ENCODE assay signal across 12 mouse cellular contexts in the genomic region with DNA sequence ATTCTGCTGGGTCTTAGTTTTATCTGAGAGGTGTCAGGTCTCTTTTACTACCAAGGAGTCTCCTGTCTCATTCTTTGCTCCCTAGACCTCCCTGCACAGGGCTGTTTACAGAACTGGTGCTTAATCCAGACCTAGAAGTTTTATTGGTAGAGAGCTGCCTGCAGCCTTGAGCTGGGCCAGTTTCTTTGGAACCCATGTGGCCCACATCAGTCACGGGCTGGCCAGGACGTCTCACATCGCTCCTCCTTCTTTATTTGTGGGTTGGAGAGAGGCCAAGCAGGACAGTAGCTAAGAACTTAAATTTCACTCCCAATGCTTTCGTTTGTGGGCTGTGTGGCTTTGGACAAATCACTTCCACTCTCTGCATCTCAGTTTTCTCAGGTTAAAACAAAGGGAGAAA. TPM values are rescaled to one million over a fixed set of nuclear protein-coding genes. Genes with fewer than 3 reads are reported as not detected.
DNase-seq lines count a peak whose midpoint lies in the region; ATAC-seq and TF ChIP-seq lines count a peak whose summit lies in the region.
"Had no signal": no experiment of that assay in that cellular context is flagged by ENCODE, and none has a peak within 500 bp of the region (broad histone marks: within the 10 kb centered on the region; RNA-seq: fewer than 3 reads in every experiment).

No protein-coding gene starts in this region.

- WGBS in lung, embryonic 15.5 days, result 19% methylated on average over 4 of the region's 4 CpGs
- 18% methylated on average over 4 of the region's 4 CpGs for WGBS in stomach, embryonic 15.5 days
- WGBS in thymus, adult 2 months, result 24% methylated on average over 4 of the region's 4 CpGs

- H3K9ac ChIP-seq in lung, embryonic 15.5 days, result no peak overlapping the region
- no peak overlapping the region for H3K9ac ChIP-seq in stomach, embryonic 15.5 days
- H3K9ac ChIP-seq: hindbrain, embryonic 14.5 days; liver, embryonic 15.5 days had no signal

- TF ChIP-seq POLR2A in thymus, adult 2 months (IDR thresholded peaks at IDR 0.05; ENCODE audit: control insufficient read depth, extremely low read depth, insufficient read depth, low read length, poor library complexity), result no peak

- no peak overlapping the region for H3K4me2 ChIP-seq in lung, embryonic 15.5 days
- H3K4me2 ChIP-seq in stomach, embryonic 15.5 days, result no peak overlapping the region
- H3K4me2 ChIP-seq: hindbrain, embryonic 14.5 days; liver, embryonic 15.5 days had no signal

- no peak overlapping the region for H3K4me3 ChIP-seq in lung, embryonic 15.5 days
- H3K4me3 ChIP-seq in stomach, embryonic 15.5 days (replicated peaks), result no peak overlapping the region
- H3K4me3 ChIP-seq in thymus, adult 2 months (ENCODE audit: control insufficient read depth, insufficient read depth, low read length), result no peak overlapping the region
- H3K4me3 ChIP-seq: liver, embryonic 15.5 days had no signal

- no peaks in the 10 kb centered on the region for H3K36me3 ChIP-seq in lung, embryonic 15.5 days
- H3K36me3 ChIP-seq in stomach, embryonic 15.5 days, result no peaks in the 10 kb centered on the region
- H3K36me3 ChIP-seq in thymus, adult 2 months (ENCODE audit: control insufficient read depth, insufficient read depth, low read length), result no peaks in the 10 kb centered on the region
- H3K36me3 ChIP-seq: liver, embryonic 15.5 days had no signal

- peaks cover 35% of the 10 kb centered on the region for H3K4me1 ChIP-seq in lung, embryonic 15.5 days
- 0 out of 2 replicates have a peak, but pooled peaks cover 2% of the 10 kb centered on the region for H3K4me1 ChIP-seq in stomach, embryonic 15.5 days
- peaks cover 24% of the 10 kb centered on the region for H3K4me1 ChIP-seq in thymus, adult 2 months (replicated peaks; ENCODE audit: control insufficient read depth, insufficient read depth, low read length)
- H3K4me1 ChIP-seq: liver, embryonic 15.5 days had no signal

- intact Hi-C loops in gastrocnemius, postnatal 36 days (cut with DNase I), result no loop called here

- ATAC-seq in lung, embryonic 15.5 days (ENCODE audit: borderline replicate concordance, extremely low read depth, low FRiP score, low TSS enrichment), result no peak
- ATAC-seq in stomach, embryonic 15.5 days (ENCODE audit: insufficient read depth, low FRiP score, low read depth), result no peak
- ATAC-seq: midbrain, embryonic 16.5 days had no signal

- H3K9me3 ChIP-seq in lung, embryonic 15.5 days, result no peaks in the 10 kb centered on the region
- H3K9me3 ChIP-seq in stomach, embryonic 15.5 days, result no peaks in the 10 kb centered on the region
- H3K9me3 ChIP-seq: liver, embryonic 15.5 days had no signal

- H3K27ac ChIP-seq in lung, embryonic 15.5 days, result peak overlapping the region; percentile 55
- 0 out of 2 replicates have a peak overlapping the region, but pooled peaks have one; percentile 6 for H3K27ac ChIP-seq in stomach, embryonic 15.5 days
- no peak overlapping the region for H3K27ac ChIP-seq in thymus, adult 2 months (ENCODE audit: control insufficient read depth, insufficient read depth, low read length)
- H3K27ac ChIP-seq: hindbrain, embryonic 14.5 days; liver, embryonic 15.5 days had no signal

- H3K27me3 ChIP-seq in lung, embryonic 15.5 days, result no peaks in the 10 kb centered on the region
- no peaks in the 10 kb centered on the region for H3K27me3 ChIP-seq in stomach, embryonic 15.5 days (replicated peaks)
- no peaks in the 10 kb centered on the region for H3K27me3 ChIP-seq in thymus, adult 2 months (ENCODE audit: control insufficient read depth, insufficient read depth, low read length)

- DNase-seq in gastrocnemius, adult 18-20 months (ENCODE audit: low spot score), result peak; percentile 20
- no peak for DNase-seq in gastrocnemius, postnatal 36 days
- DNase-seq in lung, postnatal 36 days, result no peak
- peak; percentile 69 to 70 for DNase-seq in adrenal gland, postnatal 36 days
- no peak for DNase-seq in thymus, adult 2 months
- no peak for DNase-seq in spleen, postnatal 10 days (ENCODE audit: low spot score in 2 of 2)
- DNase-seq: thymus, adult 18-20 months had no signal

- TF ChIP-seq CTCF in thymus, adult 2 months (IDR thresholded peaks at IDR 0.05; ENCODE audit: borderline replicate concordance, control insufficient read depth, extremely low read depth, insufficient read depth, low read length, poor library complexity), result no peak

RNA-seq across cellular contexts. Expression of gene Epb41l1, which starts 9.6 kb away (rescaled TPM):
- 1 to 10 TPM; 4.6 to 4.8 TPM for total RNA-seq in gastrocnemius, adult 18-20 months (2021)
- 1 to 10 TPM; 4.3 to 4.9 TPM for total RNA-seq in gastrocnemius, postnatal 36 days (2021)
- polyA plus RNA-seq in lung, embryonic 15.5 days (2015; fragmentation: Nextera tagmentation; extraction: Ambion mirVana), result 1.6 and 2.8 TPM in 2 replicates
- total RNA-seq in adrenal gland, postnatal 36 days (2021), result 10 to 100 TPM; 49.7 to 67.5 TPM
- 3.0 and 3.3 TPM in 2 replicates for polyA plus RNA-seq in stomach, embryonic 15.5 days (2015; fragmentation: Nextera tagmentation; extraction: Ambion mirVana)
- 3.7 and 4.9 TPM in 2 replicates for polyA plus RNA-seq in thymus, adult 2 months (2012; rRNA removed)

Comparison
In these comparisons a context has a peak if more than half of its experiments do, and no peak if none do; other contexts are left out.
1. DNase-seq: peak in gastrocnemius, adult 18-20 months (single experiment) and adrenal gland, postnatal 36 days (2 of 2); none in gastrocnemius, postnatal 36 days (0 of 2), lung, postnatal 36 days (single experiment), thymus, adult 2 months (single experiment) and spleen, postnatal 10 days (0 of 2).
2. RNA of gene Epb41l1, which starts 9.6 kb away (total RNA-seq): 49.7 to 67.5 TPM in adrenal gland, postnatal 36 days; 4.3 to 4.9 TPM in gastrocnemius, postnatal 36 days and 4.6 to 4.8 TPM in gastrocnemius, adult 18-20 months; every median in the first group is over 4 times any median in the second.